Mouse (Mus musculus) G1E (cell line): ENCODE measurements around the gene Slc9c1.

Experiments used
- CTCF ChIP-seq: IDR thresholded peaks from 2 replicates; pipeline ENCODE4 v1.5.1; 2012; ENCODE audit warnings: low read depth, low read length, inconsistent platforms, mixed read lengths
- GATA1 ChIP-seq: IDR thresholded peaks from 2 replicates; pipeline ENCODE4 v1.6.1; 2012; ENCODE audit warnings: borderline replicate concordance, low read length, inconsistent platforms, mixed read lengths
- TAL1 ChIP-seq: conservative IDR thresholded peaks from 2 replicates; pipeline ENCODE4 v1.6.1; 2012; ENCODE audit warnings: low read depth, low read length, inconsistent platforms, mixed read lengths

DNA sequence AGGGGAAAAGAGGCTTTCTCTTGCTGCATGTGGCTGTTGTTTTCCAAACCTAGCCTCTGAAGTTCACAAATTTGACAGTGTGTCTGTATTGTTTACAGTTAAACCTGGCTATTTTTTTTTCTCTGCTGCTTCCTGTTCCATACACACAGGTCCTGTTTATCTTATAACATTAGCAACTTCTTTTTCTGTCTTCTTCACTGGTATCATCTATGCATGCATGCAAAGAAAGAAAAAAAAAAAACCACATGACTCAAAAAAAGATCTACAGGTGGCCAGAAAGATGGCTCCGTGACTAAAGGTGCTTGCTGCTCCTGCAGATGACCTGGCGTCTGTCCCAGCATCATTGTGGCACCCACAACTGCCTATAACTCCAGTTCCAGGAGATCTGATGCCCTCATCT is 90.2 kb downstream of the Slc9c1 start:
- TF ChIP-seq CTCF, result no peak
- TF ChIP-seq GATA1, result no peak
- TF ChIP-seq TAL1, result no peak
